Mouse (Mus musculus): ENCODE results near the gene Pgm2l1.

Gene Pgm2l1

GRCm38 (mm10) chr7:100295745-100296144, 68.6 kb downstream of the Pgm2l1 start:
- no peak for DNase-seq (ENCODE audit: low read depth, low spot score)

DNA sequence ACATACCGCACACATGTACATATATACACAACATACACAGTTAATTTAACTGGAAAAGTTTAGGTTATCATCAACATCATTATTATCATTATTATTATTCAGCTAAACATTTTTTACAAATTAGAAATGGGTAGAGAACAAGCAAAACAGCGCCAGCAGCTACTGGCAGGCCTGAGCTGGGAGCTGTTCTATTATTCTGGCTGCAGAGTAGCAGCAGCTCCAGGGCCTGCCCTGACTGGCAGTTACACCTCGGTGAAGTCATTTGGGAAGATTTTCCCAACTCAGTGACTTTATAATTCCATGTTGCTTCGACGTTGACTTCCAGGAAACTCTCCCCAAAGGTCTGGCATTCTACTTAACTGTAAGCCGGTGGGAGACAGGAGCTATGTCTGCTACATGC, 69.5 kb downstream of the Pgm2l1 start:
- DNase-seq (ENCODE audit: low read depth, low spot score): no peak

GRCm38 (mm10) chr7:100298861-100299510, 71.8 kb downstream of the Pgm2l1 start:
- DNase-seq (ENCODE audit: low read depth, low spot score): no peak

GRCm38 (mm10) chr7:100301390-100301789, 74.2 kb downstream of the Pgm2l1 start:
- DNase-seq (ENCODE audit: low read depth, low spot score): no peak

- DNase-seq (ENCODE audit: low read depth, low spot score): no peak
Measured at GRCm38 (mm10) chr7:100302316-100302715, 75.1 kb downstream of the Pgm2l1 start.

DNA sequence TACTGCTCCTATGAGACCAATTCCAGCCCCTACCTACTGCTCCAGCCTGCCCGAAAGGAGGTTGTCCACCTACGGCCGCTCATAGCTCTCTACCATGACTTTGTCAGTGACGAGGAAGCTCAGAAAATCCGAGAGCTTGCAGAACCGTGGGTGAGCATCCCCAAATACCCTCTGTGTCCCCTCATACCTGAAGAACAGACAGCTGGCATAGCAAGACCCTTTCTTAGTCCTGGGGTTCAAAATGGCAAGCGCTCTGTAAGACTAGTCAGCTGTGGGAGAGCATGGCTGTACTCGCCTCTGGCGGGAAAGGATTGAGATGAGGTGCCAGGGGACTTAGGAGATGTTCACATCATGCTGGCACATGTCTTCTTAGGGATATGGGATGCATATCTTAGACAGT, 78.7 kb downstream of the Pgm2l1 start:
- no peak for DNase-seq (ENCODE audit: low read depth, low spot score)

DNA sequence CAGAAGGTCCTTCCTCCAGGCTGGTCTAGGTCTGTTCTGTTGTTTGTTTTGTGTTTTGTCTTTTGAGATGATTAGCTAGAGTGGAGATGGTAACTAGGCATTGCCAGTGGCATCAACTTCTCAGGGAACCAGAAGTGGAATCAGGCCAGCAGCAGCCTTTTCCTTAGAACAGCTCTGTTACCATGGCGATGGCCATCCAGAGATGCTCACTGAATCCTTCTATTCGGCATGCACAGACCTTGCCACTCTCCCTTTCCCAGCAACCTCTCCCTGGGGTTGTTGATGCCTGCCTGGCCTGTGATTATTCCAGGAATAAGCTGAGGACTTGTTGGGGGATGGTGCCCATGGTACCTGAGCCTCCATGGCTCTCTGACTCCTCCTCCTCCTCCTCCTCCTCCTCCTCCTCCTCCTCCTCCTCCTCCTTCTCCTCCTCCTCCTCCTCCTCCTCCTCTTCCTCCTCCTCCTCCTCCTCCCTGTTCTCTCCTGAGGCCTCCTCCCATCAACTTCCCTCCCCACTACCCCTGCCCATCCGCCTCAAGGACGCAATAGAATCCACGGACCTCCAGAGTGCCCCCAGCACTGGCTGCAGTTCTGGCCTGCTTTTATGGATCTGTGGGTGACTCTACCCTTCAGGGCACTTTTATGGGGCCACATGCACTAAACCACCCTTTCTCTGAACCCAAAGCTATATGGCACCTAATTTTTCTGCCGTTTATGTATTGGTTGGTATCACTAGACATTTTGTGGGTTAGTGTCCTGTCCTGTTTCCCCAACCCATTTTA, 80.9 kb downstream of the Pgm2l1 start:
- DNase-seq (ENCODE audit: low read depth, low spot score): no peak

DNA sequence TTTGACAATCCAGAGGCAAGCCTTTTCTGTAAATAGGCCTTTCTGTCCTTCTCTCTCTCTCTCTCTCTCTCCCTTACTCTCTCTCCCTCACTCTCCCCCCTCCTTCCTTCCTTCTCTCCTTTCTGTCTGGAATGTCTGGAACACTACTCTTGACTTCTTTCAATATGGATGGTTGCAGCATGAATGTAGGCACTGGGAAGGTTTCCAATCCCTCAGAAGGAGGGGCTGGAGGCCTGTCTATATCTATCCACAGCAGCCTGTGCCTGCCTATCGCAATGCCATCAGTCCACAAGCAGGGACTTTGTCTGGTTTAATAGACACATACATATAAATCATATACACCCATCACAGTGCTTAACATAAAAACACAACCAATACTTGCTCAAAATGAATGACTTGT, 82.0 kb downstream of the Pgm2l1 start:
- no peak for DNase-seq (ENCODE audit: low read depth, low spot score)

DNA sequence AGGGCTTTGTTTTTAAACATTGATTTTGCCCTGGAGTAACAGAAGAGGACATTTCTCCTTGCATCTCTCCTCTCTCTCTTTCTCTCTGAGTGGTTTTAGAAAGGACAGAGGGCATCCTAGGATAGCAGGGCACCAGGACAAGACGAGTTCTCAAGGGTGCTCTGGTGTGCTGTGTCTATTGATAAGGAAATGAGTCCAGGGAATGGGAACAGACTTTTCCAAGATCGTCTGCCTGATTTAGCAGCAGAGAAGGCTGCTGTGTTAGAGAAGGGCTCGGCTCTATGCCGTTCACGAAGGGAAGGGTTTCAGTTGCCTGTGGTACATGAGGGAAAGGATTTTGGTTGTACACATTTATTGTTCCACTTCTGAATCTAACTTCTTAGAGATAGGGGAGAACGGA, 82.5 kb downstream of the Pgm2l1 start:
- DNase-seq (ENCODE audit: low read depth, low spot score): no peak

DNA sequence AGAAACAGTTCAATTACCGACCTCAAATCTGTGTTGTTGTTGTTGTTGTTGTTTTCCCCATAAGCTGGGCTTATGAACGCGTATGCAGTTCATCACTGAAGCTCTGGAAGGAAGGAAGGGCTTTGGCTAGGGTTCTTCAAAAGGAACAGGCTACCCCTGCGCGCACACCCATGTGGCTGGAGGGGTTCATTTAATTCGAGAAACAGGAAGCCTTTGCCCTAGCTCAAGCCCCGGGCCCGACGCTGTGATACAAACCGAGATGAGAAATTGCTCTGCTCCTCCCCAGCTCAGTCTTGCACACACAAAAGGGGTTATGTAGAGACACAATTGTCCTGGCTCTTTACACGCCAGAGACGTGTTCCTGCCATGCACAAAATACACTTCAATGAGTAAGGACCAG, 83.1 kb downstream of the Pgm2l1 start:
- no peak for DNase-seq (ENCODE audit: low read depth, low spot score)

- no peak for DNase-seq (ENCODE audit: low read depth, low spot score)
Measured at GRCm38 (mm10) chr7:100312716-100313115, 85.5 kb downstream of the Pgm2l1 start.

DNA sequence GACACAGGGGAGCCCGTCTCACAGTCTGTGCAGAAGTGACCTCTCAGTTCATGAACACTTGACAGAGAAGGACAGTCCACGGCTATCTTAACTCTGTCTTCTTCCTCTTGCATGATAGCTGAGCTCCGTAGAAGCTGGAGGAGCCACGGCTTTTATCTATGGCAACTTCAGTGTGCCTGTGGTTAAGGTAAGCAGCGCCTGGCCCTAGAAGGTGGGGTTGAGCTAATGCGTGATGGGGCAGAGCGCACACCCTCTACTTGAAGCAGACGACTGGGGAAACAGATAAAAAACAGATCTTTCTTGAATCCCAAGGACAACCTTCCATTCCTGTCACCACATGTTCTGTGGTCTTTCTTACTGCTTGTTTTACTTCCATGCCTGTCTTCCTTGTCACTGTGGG, 89.7 kb downstream of the Pgm2l1 start:
- no peak for DNase-seq (ENCODE audit: low read depth, low spot score)

GRCm38 (mm10) chr7:100317534-100317933, 90.3 kb downstream of the Pgm2l1 start:
- no peak for DNase-seq (ENCODE audit: low read depth, low spot score)

GRCm38 (mm10) chr7:100323721-100324120, 96.5 kb downstream of the Pgm2l1 start:
- DNase-seq (ENCODE audit: low read depth, low spot score): no peak

DNA sequence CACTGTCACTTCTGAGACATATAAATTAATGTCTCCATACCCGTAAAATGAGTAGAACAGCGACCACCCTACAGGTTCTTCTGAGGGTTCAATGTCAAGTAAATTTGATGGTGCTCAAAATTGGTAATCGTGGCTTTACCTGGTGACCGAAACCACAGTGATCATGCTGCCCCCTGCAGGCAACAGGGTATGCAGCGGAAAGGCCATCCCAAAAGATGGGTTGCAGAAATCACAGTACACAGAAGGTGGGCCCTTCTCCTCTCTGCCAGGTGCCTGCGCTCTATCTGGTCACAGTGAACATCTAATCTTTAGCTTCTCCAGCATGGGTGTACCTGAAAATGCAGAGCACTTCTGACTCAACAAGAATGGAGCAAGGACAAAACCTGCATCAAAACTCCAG, 98.3 kb downstream of the Pgm2l1 start:
- DNase-seq (ENCODE audit: low read depth, low spot score): peak; percentile 35

- DNase-seq (ENCODE audit: low read depth, low spot score): no peak
Measured at GRCm38 (mm10) chr7:100327514-100327913, 100.3 kb downstream of the Pgm2l1 start.

All from R1 (cell line).